Mouse (Mus musculus): ENCODE measurements around the gene Aes.

DNA sequence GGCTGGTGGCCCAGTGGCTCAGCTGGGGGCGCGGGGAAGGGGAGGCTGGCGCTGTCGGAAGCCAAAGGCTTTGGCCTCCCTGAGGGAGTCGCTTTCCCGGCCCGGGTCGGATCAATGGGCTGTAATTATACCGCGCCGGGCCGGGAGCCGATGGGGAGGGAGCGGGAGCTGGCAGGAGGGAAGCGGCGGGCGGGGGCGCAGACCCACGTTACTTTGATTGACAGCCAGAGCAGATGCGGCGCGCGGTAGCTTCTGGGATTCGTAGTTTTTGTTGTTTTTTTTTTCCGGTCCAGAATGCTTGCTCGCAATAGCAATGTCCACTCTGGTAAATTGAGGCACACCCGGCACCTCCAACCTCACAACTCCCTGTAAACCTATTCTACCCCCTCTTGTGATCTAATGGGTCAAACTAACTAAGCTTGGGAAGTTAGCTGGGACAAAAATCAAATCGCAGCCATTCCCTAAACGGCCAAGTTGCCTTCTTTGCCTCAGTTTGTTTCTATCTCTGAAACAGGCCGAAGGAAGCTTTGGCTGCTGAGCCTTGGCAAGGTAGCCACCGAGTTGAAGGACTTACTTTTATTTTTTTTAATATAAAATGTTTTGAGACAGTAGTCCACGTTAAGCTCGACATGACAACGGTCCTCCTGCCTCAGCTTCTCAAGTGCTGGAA is 11.7 kb downstream of the Aes start:
- TF ChIP-seq CTCF (IDR thresholded peaks at IDR 0.05; ENCODE audit: low read depth) (0 out of 2 replicates have a peak, but pooled peaks have one; percentile 14), EP300 (IDR thresholded peaks at IDR 0.05; ENCODE audit: low read depth) (no peak)
